Mouse (Mus musculus): Measurements from ENCODE around the gene Nelfa.
"Not testable (repeated sequence)": the region's sequence is repeated elsewhere in the genome, so short reads cannot be mapped to it uniquely, and the experiment has no call there.

Gene Nelfa

GRCm38 (mm10) chr5:33936120-33936707 is at the start of gene Nelfa:
Nelfa (minus strand) TSS chr5:33936413.
- DNase-seq: peak; percentile 99

- peak; percentile 88 for DNase-seq
These were observed 47.3 kb upstream of the Nelfa start, which contains the start of gene Gm1673 for GRCm38 (mm10) chr5:33983309-33984121. Gm1673 (plus strand) TSS chr5:33983433.

GRCm38 (mm10) chr5:33982731-33983259 is 46.6 kb upstream of the Nelfa start:
- no peak for DNase-seq

- DNase-seq: no peak
These were observed 40.1 kb upstream of the Nelfa start for GRCm38 (mm10) chr5:33976267-33976666.

- no peak for DNase-seq
These were observed 38.5 kb upstream of the Nelfa start for GRCm38 (mm10) chr5:33974736-33975135.

GRCm38 (mm10) chr5:33959382-33959781 is 23.2 kb upstream of the Nelfa start:
- no peak for DNase-seq

- DNase-seq: no peak
These were observed 19.7 kb upstream of the Nelfa start for GRCm38 (mm10) chr5:33955868-33956267.

- DNase-seq: peak; percentile 81
These were observed 18.1 kb upstream of the Nelfa start for GRCm38 (mm10) chr5:33954354-33954753.

GRCm38 (mm10) chr5:33953471-33954185 is 17.4 kb upstream of the Nelfa start:
- DNase-seq: no peak

- DNase-seq: no peak
These were observed 12.1 kb upstream of the Nelfa start for GRCm38 (mm10) chr5:33948314-33948713.

GRCm38 (mm10) chr5:33947035-33947434 is 10.8 kb upstream of the Nelfa start:
- DNase-seq: not testable (repeated sequence)

- no peak for DNase-seq
These were observed 2.2 kb upstream of the Nelfa start for GRCm38 (mm10) chr5:33938448-33938847.

- DNase-seq: no peak
These were observed 1.0 kb upstream of the Nelfa start for GRCm38 (mm10) chr5:33937230-33937629.

GRCm38 (mm10) chr5:33935700-33936111 is 507 bp downstream of the Nelfa start:
- no peak for DNase-seq

GRCm38 (mm10) chr5:33934877-33935276 is 1.3 kb downstream of the Nelfa start:
- DNase-seq: no peak

GRCm38 (mm10) chr5:33934081-33934480 is 2.1 kb downstream of the Nelfa start:
- no peak for DNase-seq

GRCm38 (mm10) chr5:33932413-33932812 is 3.8 kb downstream of the Nelfa start:
- no peak for DNase-seq

GRCm38 (mm10) chr5:33926170-33926569 is 10.0 kb downstream of the Nelfa start:
- no peak for DNase-seq

GRCm38 (mm10) chr5:33922566-33922965 is 13.6 kb downstream of the Nelfa start:
- DNase-seq: no peak

GRCm38 (mm10) chr5:33921486-33922235 is 14.6 kb downstream of the Nelfa start:
- DNase-seq: peak; percentile 50

GRCm38 (mm10) chr5:33920924-33921323 is 15.3 kb downstream of the Nelfa start:
- DNase-seq: no peak

- DNase-seq: no peak
These were observed 16.2 kb downstream of the Nelfa start for GRCm38 (mm10) chr5:33920037-33920436.

GRCm38 (mm10) chr5:33919466-33919865 is 16.7 kb downstream of the Nelfa start:
- DNase-seq: peak; percentile 86
